Mouse (Mus musculus) liver, embryonic 12.5 days (tissue): Measurements from ENCODE around the gene Nfyc. TPM values are rescaled to one million over a fixed set of nuclear protein-coding genes. Genes with fewer than 3 reads are reported as not detected.

Experiments used
- ATAC-seq: fragments of 200-750 bp; cut with Nextera tagmentation; 2 replicates; pipeline ENCODE4 v1.8.0; 2017; ENCODE audit warnings: moderate number of reproducible peaks, mild to moderate bottlenecking, moderate library complexity
- H3K27ac ChIP-seq: fragments of 300-500 bp; sonication (generic); 2 replicates; pipeline ENCODE4 v1.5.1; 2016; ENCODE audit warnings: mild to moderate bottlenecking
- H3K27me3 ChIP-seq: fragments of 300-500 bp; sonication (generic); replicated peaks from 2 replicates; pipeline ENCODE4 v1.6.1; 2016; ENCODE audit warnings: mild to moderate bottlenecking, moderate library complexity
- H3K36me3 ChIP-seq: fragments of 300-500 bp; sonication (generic); 2 replicates; pipeline ENCODE4 v1.6.1; 2016; ENCODE audit warnings: mild to moderate bottlenecking, moderate library complexity
- H3K4me1 ChIP-seq: fragments of 300-500 bp; sonication (generic); 2 replicates; pipeline ENCODE4 v1.6.1; 2016
- H3K4me2 ChIP-seq: fragments of 300-500 bp; sonication (generic); 2 replicates; pipeline ENCODE4 v1.6.1; 2016; ENCODE audit warnings: mild to moderate bottlenecking, moderate library complexity
- H3K4me3 ChIP-seq: fragments of 300-500 bp; sonication (generic); 2 replicates; pipeline ENCODE4 v1.5.1; 2016; ENCODE audit warnings: mild to moderate bottlenecking, moderate library complexity
- H3K9ac ChIP-seq: fragments of 300-500 bp; sonication (generic); 2 replicates; pipeline ENCODE4 v1.6.1; 2016; ENCODE audit warnings: mild to moderate bottlenecking, moderate library complexity
- H3K9me3 ChIP-seq: fragments of 300-500 bp; sonication (generic); replicated peaks from 2 replicates; pipeline ENCODE4 v1.6.1; 2016; ENCODE audit warnings: mild to moderate bottlenecking, moderate library complexity
- WGBS: fragments of 180-500 bp; shearing (Covaris S2); methylation state at CpG from one replicate; pipeline ENCODE4 v1.1.7; 2016; ENCODE audit not compliant: insufficient replicate concordance; 5-methylcytosine and 5-hydroxymethylcytosine counted together
- polyA plus RNA-seq: library from polyadenylated mRNA; unstranded; fragments of >200 nt; fragmentation: Nextera tagmentation; extraction: Ambion mirVana; gene quantifications from 2 replicates; pipeline ENCODE4 v1.2.1, GENCODE M21; 2016

Nfyc gene
- polyA plus RNA-seq, 1 experiment from 2014 or later, result 64.2 TPM

- peak; percentile 65 for ATAC-seq
- Histone ChIP-seq H3K9me3 (0 out of 2 replicates have a peak, but pooled peaks cover 4% of the 10 kb centered on the region), H3K27ac (no peak within 1 kb of the TSS), H3K4me3 (peak within 1 kb of the TSS; percentile 66), H3K4me2 (peak within 1 kb of the TSS; percentile 96), H3K27me3 (peaks cover 74% of the 10 kb centered on the region), H3K9ac (peak within 1 kb of the TSS; percentile 61), H3K36me3 (no peaks in the 10 kb centered on the region), H3K4me1 (peaks cover 9% of the 10 kb centered on the region)
- WGBS, result under 1% methylated on average over 57 of the region's 68 CpGs
Measured at GRCm38 (mm10) chr4:120854588-120855319, 23.4 kb upstream of the Nfyc start, which contains the start of gene Rims3. Gene Rims3 (plus strand): TSS chr4:120854816.

GRCm38 (mm10) chr4:120850946-120851345 lies 19.6 kb upstream of the Nfyc start:
- no peak for ATAC-seq
- Histone ChIP-seq H3K9me3 (0 out of 2 replicates have a peak, but pooled peaks cover 4% of the 10 kb centered on the region), H3K4me1 (peaks cover 21% of the 10 kb centered on the region), H3K4me3 (no peak overlapping the region), H3K27me3 (peaks cover 54% of the 10 kb centered on the region), H3K9ac (no peak overlapping the region), H3K4me2 (no peak overlapping the region), H3K36me3 (no peaks in the 10 kb centered on the region), H3K27ac (no peak overlapping the region)
- WGBS, result 3% methylated on average over 10 of the region's 10 CpGs

GRCm38 (mm10) chr4:120849451-120849850 lies 18.1 kb upstream of the Nfyc start:
- ATAC-seq, result no peak
- peaks cover 27% of the 10 kb centered on the region for H3K4me1 ChIP-seq
- no peak overlapping the region for H3K9ac ChIP-seq
- peaks cover 39% of the 10 kb centered on the region for H3K27me3 ChIP-seq
- WGBS, result 62% methylated on average over 11 of the region's 11 CpGs
- H3K27ac ChIP-seq, result no peak overlapping the region
- H3K4me2 ChIP-seq, result no peak overlapping the region
- H3K36me3 ChIP-seq, result no peaks in the 10 kb centered on the region
- H3K4me3 ChIP-seq, result no peak overlapping the region
- 0 out of 2 replicates have a peak, but pooled peaks cover 2% of the 10 kb centered on the region for H3K9me3 ChIP-seq

DNA sequence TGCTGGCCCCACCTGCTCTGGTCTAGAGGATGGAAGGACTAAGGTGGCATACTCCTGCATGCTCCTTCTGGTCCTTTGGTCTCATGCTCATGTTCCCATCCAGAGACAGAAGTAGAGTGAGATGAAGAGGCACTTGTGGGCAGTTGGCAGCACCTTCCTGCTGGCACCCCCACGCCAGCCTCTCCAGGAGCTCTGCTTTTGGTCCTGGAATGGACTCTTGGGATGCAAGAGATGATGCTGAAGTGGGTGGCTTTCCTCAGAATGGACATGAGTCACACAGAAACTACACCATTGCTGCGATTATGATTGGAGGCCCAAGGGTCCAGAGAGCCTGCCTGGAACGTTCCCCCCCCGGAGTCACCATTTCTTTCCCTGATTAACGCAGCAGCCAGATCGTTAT lies 17.5 kb upstream of the Nfyc start:
- ATAC-seq, result no peak
- Histone ChIP-seq H3K36me3 (no peaks in the 10 kb centered on the region), H3K4me1 (peaks cover 33% of the 10 kb centered on the region), H3K9ac (no peak overlapping the region), H3K4me2 (no peak overlapping the region), H3K27me3 (peaks cover 33% of the 10 kb centered on the region), H3K4me3 (no peak overlapping the region), H3K9me3 (no peaks in the 10 kb centered on the region), H3K27ac (no peak overlapping the region)
- 59% methylated on average over 6 of the region's 6 CpGs for WGBS

DNA sequence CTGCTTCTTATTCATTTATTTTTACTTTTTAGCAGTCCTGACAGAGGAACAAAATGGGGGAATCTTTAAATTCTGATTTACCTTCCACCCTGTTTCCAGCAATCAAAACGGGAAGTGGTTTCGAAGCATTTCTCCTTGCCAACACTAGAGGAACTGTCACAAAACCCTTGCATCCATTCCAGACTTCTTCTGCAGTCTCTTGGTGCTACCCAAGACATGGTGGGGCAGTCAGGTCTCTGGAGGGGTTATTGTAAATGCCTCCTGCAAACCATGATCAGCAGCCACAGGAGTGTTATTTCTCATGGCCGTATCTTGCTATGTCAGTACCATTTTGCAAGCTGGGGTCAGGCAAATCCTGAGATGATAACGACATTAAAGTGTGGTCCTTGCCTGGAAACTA lies 13.7 kb upstream of the Nfyc start:
- peak overlapping the region; percentile 69 for H3K4me2 ChIP-seq
- H3K27ac ChIP-seq, result peak overlapping the region; percentile 77
- H3K36me3 ChIP-seq, result no peaks in the 10 kb centered on the region
- peaks cover 18% of the 10 kb centered on the region for H3K27me3 ChIP-seq
- H3K9ac ChIP-seq, result peak overlapping the region; percentile 40
- no peaks in the 10 kb centered on the region for H3K9me3 ChIP-seq
- peak overlapping the region; percentile 7 for H3K4me3 ChIP-seq
- peak; percentile 63 for ATAC-seq
- H3K4me1 ChIP-seq, result peaks cover 45% of the 10 kb centered on the region
- WGBS, result 26% methylated on average over 4 of the region's 4 CpGs

DNA sequence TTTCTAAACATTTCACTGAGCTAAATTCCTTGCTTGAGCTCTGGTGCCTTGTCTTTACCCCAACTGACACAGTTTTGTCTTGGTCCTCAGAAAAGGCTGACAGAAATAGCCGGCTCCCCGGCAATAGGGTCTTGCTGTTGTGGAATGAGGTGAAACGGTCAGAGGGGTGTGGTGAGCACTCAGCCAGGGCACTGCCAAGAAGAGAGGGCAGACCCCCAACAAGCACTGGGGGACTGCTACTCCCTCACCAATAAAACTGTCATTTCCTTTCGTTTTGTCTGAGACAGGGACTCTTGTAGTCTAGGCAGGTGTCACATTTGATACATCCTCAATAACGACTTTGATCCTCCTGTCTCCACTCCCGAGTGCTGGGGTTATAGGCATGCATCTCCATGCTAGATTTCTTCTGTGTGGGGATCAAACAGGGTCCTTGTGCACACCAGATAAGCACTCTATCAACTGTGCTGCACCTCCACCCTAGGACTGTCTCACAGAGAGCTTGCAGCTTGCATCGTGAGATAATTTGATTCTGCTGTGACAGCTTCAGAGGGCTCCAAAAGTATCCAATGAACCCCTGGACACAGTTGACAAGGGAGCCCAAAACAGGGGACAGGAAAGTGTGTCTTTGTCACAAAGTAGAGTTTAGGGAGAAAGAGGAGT lies 13.2 kb upstream of the Nfyc start:
- no peaks in the 10 kb centered on the region for H3K9me3 ChIP-seq
- peak overlapping the region; percentile 77 for H3K27ac ChIP-seq
- H3K36me3 ChIP-seq, result no peaks in the 10 kb centered on the region
- peaks cover 18% of the 10 kb centered on the region for H3K27me3 ChIP-seq
- H3K4me2 ChIP-seq, result peak overlapping the region; percentile 69
- peaks cover 45% of the 10 kb centered on the region for H3K4me1 ChIP-seq
- WGBS, result 15% methylated on average over 7 of the region's 7 CpGs
- H3K9ac ChIP-seq, result peak overlapping the region; percentile 40; the same call in 1 of the 2 replicates
- H3K4me3 ChIP-seq, result peak overlapping the region; percentile 7
- ATAC-seq, result peak; percentile 97

- H3K27ac ChIP-seq, result no peak overlapping the region
- peaks cover 7% of the 10 kb centered on the region for H3K27me3 ChIP-seq
- H3K36me3 ChIP-seq, result no peaks in the 10 kb centered on the region
- no peak overlapping the region for H3K4me2 ChIP-seq
- H3K4me1 ChIP-seq, result peaks cover 36% of the 10 kb centered on the region
- no peak overlapping the region for H3K4me3 ChIP-seq
- no peak for ATAC-seq
- 67% methylated on average over 3 of the region's 3 CpGs for WGBS
- H3K9ac ChIP-seq, result no peak overlapping the region
- no peaks in the 10 kb centered on the region for H3K9me3 ChIP-seq
Measured at GRCm38 (mm10) chr4:120841342-120841741, 10.0 kb upstream of the Nfyc start.

GRCm38 (mm10) chr4:120830767-120831166 lies 605 bp downstream of the Nfyc start:
- Histone ChIP-seq H3K9ac (no peak overlapping the region), H3K4me3 (no peak overlapping the region), H3K27me3 (peaks cover 9% of the 10 kb centered on the region; the same call in 1 of the 2 replicates), H3K9me3 (no peaks in the 10 kb centered on the region), H3K4me1 (peaks cover 18% of the 10 kb centered on the region), H3K27ac (no peak overlapping the region), H3K4me2 (no peak overlapping the region), H3K36me3 (no peaks in the 10 kb centered on the region)
- ATAC-seq, result no peak
- WGBS, result 55% methylated on average over 5 of the region's 5 CpGs

DNA sequence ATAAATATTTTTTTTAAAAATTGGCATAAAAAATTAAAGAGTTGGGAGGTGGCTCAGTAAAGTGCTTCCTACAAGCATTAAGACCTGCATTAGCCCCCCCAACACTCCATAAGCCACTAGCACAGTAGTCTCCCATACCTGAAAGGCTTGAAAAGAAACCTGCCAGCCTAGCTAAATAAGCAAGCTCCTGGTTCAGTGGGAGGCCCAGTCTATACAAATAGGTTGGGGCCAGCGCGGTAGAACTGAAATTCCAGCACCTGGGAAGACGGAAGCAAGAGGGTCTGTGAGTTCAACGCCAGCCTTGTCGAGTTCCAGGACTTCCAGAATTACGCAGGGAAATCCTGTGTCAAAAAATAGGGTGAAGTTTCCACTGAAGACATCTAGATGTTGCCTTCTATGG lies 5.0 kb downstream of the Nfyc start:
- H3K9ac ChIP-seq, result peak overlapping the region; percentile 99
- ATAC-seq, result no peak
- peak overlapping the region; percentile 81 for H3K4me2 ChIP-seq
- no peaks in the 10 kb centered on the region for H3K36me3 ChIP-seq
- WGBS, result 85% methylated on average over 6 of the region's 6 CpGs
- H3K27ac ChIP-seq, result peak overlapping the region; percentile 100
- 0 out of 2 replicates have a peak, but pooled peaks cover 6% of the 10 kb centered on the region for H3K27me3 ChIP-seq
- H3K9me3 ChIP-seq, result no peaks in the 10 kb centered on the region
- peak overlapping the region; percentile 88 for H3K4me3 ChIP-seq
- peaks cover 40% of the 10 kb centered on the region for H3K4me1 ChIP-seq

DNA sequence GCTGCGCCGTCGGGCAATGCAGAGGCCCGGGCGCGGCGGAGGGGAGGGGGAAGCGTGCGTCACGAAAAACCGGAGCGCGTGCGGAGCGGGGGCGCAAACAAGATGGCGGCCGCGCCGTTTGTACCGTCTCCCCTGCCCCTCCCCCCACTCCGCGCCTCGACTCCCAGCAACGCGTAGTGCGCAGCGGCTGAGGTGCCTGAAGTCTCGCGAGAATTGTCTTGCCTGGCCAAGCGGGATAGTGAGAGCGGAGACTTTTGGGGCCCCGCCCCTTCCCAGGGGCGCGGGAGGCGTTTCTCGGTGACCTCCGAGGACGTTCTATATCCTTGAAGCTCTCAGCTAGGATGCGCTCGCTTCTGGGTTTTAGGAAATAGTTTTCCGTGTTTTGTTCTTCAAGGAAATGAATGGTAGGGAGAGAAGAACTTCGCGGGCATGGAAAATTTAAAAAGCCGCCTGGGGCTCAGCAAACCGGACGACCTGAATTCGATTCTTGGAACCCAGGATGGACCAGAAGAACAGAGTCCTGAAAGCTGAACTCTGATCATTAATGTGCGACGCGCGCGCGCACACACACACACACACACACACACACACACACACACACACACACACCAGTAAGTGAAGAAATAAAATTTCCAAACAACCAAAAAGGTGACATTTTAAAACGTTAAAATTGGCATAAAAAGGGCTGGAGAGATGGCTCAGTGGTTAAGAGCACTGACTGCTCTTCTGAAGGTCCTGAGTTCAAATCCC lies 5.6 kb downstream of the Nfyc start:
- Histone ChIP-seq H3K27me3 (no peaks in the 10 kb centered on the region), H3K4me1 (peaks cover 44% of the 10 kb centered on the region), H3K27ac (peak overlapping the region; percentile 100), H3K36me3 (no peaks in the 10 kb centered on the region), H3K9ac (peak overlapping the region; percentile 99), H3K4me2 (peak overlapping the region; percentile 81), H3K4me3 (peak overlapping the region; percentile 88), H3K9me3 (no peaks in the 10 kb centered on the region)
- peak; percentile 90 for ATAC-seq
- WGBS, result under 1% methylated on average over 52 of the region's 55 CpGs

DNA sequence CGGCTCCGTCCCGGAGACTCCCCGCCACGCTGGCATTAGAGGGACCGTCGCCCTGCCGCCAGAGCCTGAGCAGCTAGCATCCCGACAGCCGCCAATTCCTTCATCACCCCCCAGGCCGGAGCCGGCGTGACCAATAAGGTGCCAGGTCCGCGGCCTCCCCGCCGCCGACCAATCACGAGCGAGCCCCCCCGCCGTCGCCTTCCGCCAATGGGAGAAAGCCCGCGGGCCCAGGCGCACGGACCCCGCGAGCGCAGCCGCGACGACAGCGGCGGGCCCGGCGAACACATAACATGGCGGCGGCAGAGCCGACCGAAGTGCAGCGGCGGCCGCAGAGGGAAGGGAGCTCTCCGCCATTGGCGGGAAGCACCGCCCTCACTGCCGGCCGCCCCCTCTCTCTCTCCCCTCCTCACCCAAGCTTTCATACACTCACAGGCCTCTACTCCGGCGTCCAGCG lies 6.2 kb downstream of the Nfyc start:
- peak overlapping the region; percentile 81 for H3K4me2 ChIP-seq
- H3K9ac ChIP-seq, result peak overlapping the region; percentile 99
- peak overlapping the region; percentile 100 for H3K27ac ChIP-seq
- under 1% methylated on average over 52 of the region's 53 CpGs for WGBS
- H3K27me3 ChIP-seq, result no peaks in the 10 kb centered on the region
- peak; percentile 93 for ATAC-seq
- peak overlapping the region; percentile 88 for H3K4me3 ChIP-seq
- no peaks in the 10 kb centered on the region for H3K9me3 ChIP-seq
- H3K36me3 ChIP-seq, result no peaks in the 10 kb centered on the region
- H3K4me1 ChIP-seq, result peaks cover 44% of the 10 kb centered on the region
